Mouse (Mus musculus): Measurements from ENCODE around the gene Cfl1. TPM values are rescaled to one million over a fixed set of nuclear protein-coding genes. Genes with fewer than 3 reads are reported as not detected.
"Not testable (repeated sequence)": the region's sequence is repeated elsewhere in the genome, so short reads cannot be mapped to it uniquely, and the experiment has no call there.

Gene Cfl1
- polyA plus RNA-seq, 1 experiment from 2014 or later, result 1,610 TPM

GRCm38 (mm10) chr19:5485821-5486220 lies 4.4 kb upstream of the Cfl1 start:
- ATAC-seq (no peak), DNase-seq (ENCODE audit: low read depth, low spot score) (no peak)
- in situ Hi-C loops (cut with MboI; ENCODE audit: low pct_unique_long_range_greater_than_20kb), result loop anchor here (5.0 kb wide), 1 partner anchor 99 kb away; the partner anchor contains the start of gene Sart1
- ChIA-PET CTCF (interaction anchor here (0.9 to 12.3 kb wide), 3 partner anchors 12 to 83 kb away, joined by 3 to 143 read pairs (median 97); partner anchors contain the start of genes Ctsw, Efemp2 and Fibp), POLR2A (interaction anchor here (0.6 to 8.8 kb wide), 5 partner anchors 11 to 54 kb away, joined by 3 to 135 read pairs (median 3); partner anchors contain the start of gene Efemp2)
- H3K27me3 ChIP-seq, result no peaks in the 10 kb centered on the region
- TF ChIP-seq CTCF (IDR thresholded peaks at IDR 0.05), result no peak

GRCm38 (mm10) chr19:5486286-5486685 lies 4.0 kb upstream of the Cfl1 start:
- POLR2A ChIA-PET, result interaction anchor here (0.9 to 8.8 kb wide), 6 partner anchors 12 to 60 kb away, joined by 3 to 135 read pairs (median 18); partner anchors contain the start of genes Ccdc85b, Efemp2 and Fibp
- no peak for DNase-seq (ENCODE audit: low read depth, low spot score)
- no peak for TF ChIP-seq CTCF (IDR thresholded peaks at IDR 0.05)
- no peaks in the 10 kb centered on the region for H3K27me3 ChIP-seq
- CTCF ChIA-PET, result interaction anchor here (0.9 to 12.3 kb wide), 6 partner anchors 12 to 82 kb away, joined by 3 to 143 read pairs (median 41); partner anchors contain the start of genes Ccdc85b, Ctsw, Efemp2 and Fibp
- no peak for ATAC-seq
- in situ Hi-C loops (cut with MboI; ENCODE audit: low pct_unique_long_range_greater_than_20kb), result loop anchor here (5.0 kb wide), 1 partner anchor 99 kb away; the partner anchor contains the start of gene Sart1

GRCm38 (mm10) chr19:5486771-5487170 lies 3.5 kb upstream of the Cfl1 start:
- DNase-seq (ENCODE audit: low read depth, low spot score), result no peak
- ChIA-PET CTCF (interaction anchor here (0.9 to 12.3 kb wide), 9 partner anchors 13 to 82 kb away, joined by 3 to 143 read pairs (median 9); partner anchors contain the start of genes Ap5b1, Ccdc85b, Ctsw and Efemp2), POLR2A (interaction anchor here (0.9 to 8.8 kb wide), 7 partner anchors 12 to 61 kb away, joined by 3 to 135 read pairs (median 21); partner anchors contain the start of genes Ccdc85b, Efemp2 and Fibp)
- H3K27me3 ChIP-seq, result no peaks in the 10 kb centered on the region
- no peak for ATAC-seq
- in situ Hi-C loops (cut with MboI; ENCODE audit: low pct_unique_long_range_greater_than_20kb), result loop anchor here (5.0 kb wide), 1 partner anchor 99 kb away; the partner anchor contains the start of gene Sart1
- no peak for TF ChIP-seq CTCF (IDR thresholded peaks at IDR 0.05)

- H3K27me3 ChIP-seq, result no peaks in the 10 kb centered on the region
- in situ Hi-C loops (cut with MboI; ENCODE audit: low pct_unique_long_range_greater_than_20kb), result loop anchor here (5.0 kb wide), 1 partner anchor 101 kb away; the partner anchor contains the start of gene Sart1
- POLR2A ChIA-PET, result interaction anchor here (0.6 to 8.8 kb wide), 12 partner anchors 8 to 185 kb away, joined by 3 to 135 read pairs (median 8); partner anchors contain the start of genes Ccdc85b, Ctsw, Efemp2 and Fibp
- no peak for TF ChIP-seq CTCF (IDR thresholded peaks at IDR 0.05)
- CTCF ChIA-PET, result interaction anchor here (1.0 to 12.3 kb wide), 17 partner anchors 9 to 153 kb away, joined by 3 to 143 read pairs (median 7); partner anchors contain the start of genes AI837181, Ap5b1, Catsper1 and Ccdc85b
- ATAC-seq, result peak; percentile 53
- peak; percentile 82 for DNase-seq (ENCODE audit: low read depth, low spot score)
Observed at GRCm38 (mm10) chr19:5487768-5488550, 2.3 kb upstream of the Cfl1 start, which contains the start of gene Mus81. Mus81 (minus strand) TSS chr19:5488402.

GRCm38 (mm10) chr19:5488878-5489571 lies 1.2 kb upstream of the Cfl1 start:
- CTCF ChIA-PET, result interaction anchor here (1.3 to 12.3 kb wide), 10 partner anchors 15 to 154 kb away, joined by 4 to 143 read pairs (median 9); partner anchors contain the start of genes AI837181, Ap5b1, Catsper1 and Ccdc85b
- peak; percentile 82 for DNase-seq (ENCODE audit: low read depth, low spot score)
- TF ChIP-seq CTCF (IDR thresholded peaks at IDR 0.05), result no peak
- peak; percentile 56 for ATAC-seq
- POLR2A ChIA-PET, result interaction anchor here (0.6 to 8.8 kb wide), 10 partner anchors 15 to 184 kb away, joined by 3 to 135 read pairs (median 12); partner anchors contain the start of genes Ccdc85b, Efemp2, Fibp and Snx32
- H3K27me3 ChIP-seq, result no peaks in the 10 kb centered on the region
- in situ Hi-C loops (cut with MboI; ENCODE audit: low pct_unique_long_range_greater_than_20kb), result loop anchor here (5.0 kb wide), 1 partner anchor 102 kb away; the partner anchor contains the start of gene Sart1

GRCm38 (mm10) chr19:5489721-5490120 lies 534 bp upstream of the Cfl1 start:
- DNase-seq (ENCODE audit: low read depth, low spot score); ATAC-seq; H3K27me3 ChIP-seq: not testable (repeated sequence)
- ChIA-PET CTCF (interaction anchor here (2.1 to 12.3 kb wide), 5 partner anchors 16 to 58 kb away, joined by 8 to 143 read pairs (median 65); partner anchors contain the start of genes Ccdc85b, Ctsw, Efemp2 and Fibp), POLR2A (interaction anchor here (0.6 to 8.8 kb wide), 4 partner anchors 15 to 59 kb away, joined by 3 to 135 read pairs (median 16); partner anchors contain the start of genes Ccdc85b and Efemp2)
- in situ Hi-C loops (cut with MboI; ENCODE audit: low pct_unique_long_range_greater_than_20kb), result loop anchor here (5.0 kb wide), 1 partner anchor 102 kb away; the partner anchor contains the start of gene Sart1

GRCm38 (mm10) chr19:5490898-5491708 lies 848 bp downstream of the Cfl1 start:
- no peak for TF ChIP-seq CTCF (IDR thresholded peaks at IDR 0.05)
- no peaks in the 10 kb centered on the region for H3K27me3 ChIP-seq
- CTCF ChIA-PET, result interaction anchor here (0.8 to 12.3 kb wide), 5 partner anchors 8 to 77 kb away, joined by 3 to 143 read pairs (median 3); partner anchors contain the start of genes Ctsw and Fibp
- POLR2A ChIA-PET, result interaction anchor here (0.6 to 8.8 kb wide), 6 partner anchors 17 to 376 kb away, joined by 3 to 135 read pairs (median 4); partner anchors contain the start of genes Ccdc85b and Efemp2
- no peak for DNase-seq (ENCODE audit: low read depth, low spot score)
- peak; percentile 21 for ATAC-seq
- in situ Hi-C loops (cut with MboI; ENCODE audit: low pct_unique_long_range_greater_than_20kb), result no loop called here

GRCm38 (mm10) chr19:5492641-5493040 lies 2.4 kb downstream of the Cfl1 start:
- CTCF ChIA-PET, result interaction anchor here (1.4 kb wide), 1 partner anchor 29 kb away, joined by 4 read pairs; no protein-coding TSS in a partner anchor
- no peak for ATAC-seq

GRCm38 (mm10) chr19:5493301-5493721 lies 3.1 kb downstream of the Cfl1 start:
- CTCF ChIA-PET, result interaction anchor here (1.4 to 1.6 kb wide), 2 partner anchors 30 to 36 kb away, joined by 3 to 4 read pairs; no protein-coding TSS in a partner anchor
- in situ Hi-C loops (cut with MboI; ENCODE audit: low pct_unique_long_range_greater_than_20kb); H3K27me3 ChIP-seq; ATAC-seq; DNase-seq (ENCODE audit: low read depth, low spot score): not testable (repeated sequence)
- POLR2A ChIA-PET, result interaction anchor here (0.6 to 1.3 kb wide), 3 partner anchors 10 to 18 kb away, joined by 3 read pairs; no protein-coding TSS in a partner anchor

More at GRCm38 (mm10) chr19:5492641-5493040, 2.4 kb downstream of the Cfl1 start:
- DNase-seq (ENCODE audit: low read depth, low spot score), result no peak
- H3K27me3 ChIP-seq, result no peaks in the 10 kb centered on the region
- POLR2A ChIA-PET, result interaction anchor here (1.1 to 1.3 kb wide), 2 partner anchors 9 to 17 kb away, joined by 3 read pairs; no protein-coding TSS in a partner anchor
- no peak for TF ChIP-seq CTCF (IDR thresholded peaks at IDR 0.05)
- in situ Hi-C loops (cut with MboI; ENCODE audit: low pct_unique_long_range_greater_than_20kb), result no loop called here
